Mouse (Mus musculus): ENCODE data around the gene Itga9.

Gene Itga9

DNA sequence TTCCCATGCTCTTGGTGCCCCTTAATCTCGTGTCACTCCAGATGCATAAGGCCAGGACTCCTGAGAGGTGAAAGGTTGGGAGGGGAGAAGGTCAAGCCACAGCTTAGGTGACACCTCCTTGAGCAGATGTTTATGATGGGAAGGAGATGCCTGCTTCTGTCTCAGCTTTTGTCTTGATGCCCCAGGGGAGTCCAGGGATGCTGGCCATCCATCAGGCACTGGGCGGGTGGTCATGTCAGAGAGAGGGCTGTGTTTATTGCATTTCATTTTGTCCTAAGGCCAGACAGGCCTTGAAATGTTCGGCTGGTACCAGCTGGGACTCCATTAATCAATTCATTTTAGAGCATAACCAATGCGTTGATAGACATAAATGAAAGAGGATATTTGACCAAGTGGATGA, 81.8 kb downstream of the Itga9 start:
- DNase-seq (ENCODE audit: low read depth, low spot score): no peak

- DNase-seq (ENCODE audit: low read depth, low spot score): no peak
Observed at GRCm38 (mm10) chr9:118688921-118689451, 82.5 kb downstream of the Itga9 start.

GRCm38 (mm10) chr9:118693256-118693655, 86.8 kb downstream of the Itga9 start:
- peak; percentile 47 for DNase-seq (ENCODE audit: low read depth, low spot score)

GRCm38 (mm10) chr9:118694420-118694825, 87.9 kb downstream of the Itga9 start:
- no peak for DNase-seq (ENCODE audit: low read depth, low spot score)

GRCm38 (mm10) chr9:118698191-118698590, 91.7 kb downstream of the Itga9 start:
- DNase-seq (ENCODE audit: low read depth, low spot score): no peak

GRCm38 (mm10) chr9:118699716-118700115, 93.2 kb downstream of the Itga9 start:
- no peak for DNase-seq (ENCODE audit: low read depth, low spot score)

- no peak for DNase-seq (ENCODE audit: low read depth, low spot score)
Observed at GRCm38 (mm10) chr9:118700889-118701288, 94.4 kb downstream of the Itga9 start.

DNA sequence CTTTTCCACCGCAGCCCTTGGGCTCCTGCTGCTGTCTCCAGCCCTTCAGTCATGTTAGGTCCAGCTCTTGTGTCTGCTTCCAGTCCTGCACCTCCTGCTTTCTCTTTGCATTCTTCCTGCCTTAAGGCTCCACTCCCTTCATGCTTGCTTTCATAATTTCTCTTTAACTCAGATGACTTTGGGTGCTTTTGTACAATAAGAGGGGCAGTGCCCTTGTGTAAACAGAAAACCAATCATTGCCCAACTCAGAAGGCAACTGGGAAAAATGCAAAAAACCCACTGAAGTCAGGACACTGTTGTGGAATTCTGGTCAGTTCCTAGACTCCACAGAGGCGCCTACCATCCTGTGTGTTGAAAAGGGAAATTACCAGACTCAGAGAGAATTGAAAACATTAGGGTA, 95.3 kb downstream of the Itga9 start:
- DNase-seq (ENCODE audit: low read depth, low spot score): no peak

GRCm38 (mm10) chr9:118703146-118703545, 96.7 kb downstream of the Itga9 start:
- DNase-seq (ENCODE audit: low read depth, low spot score): no peak

GRCm38 (mm10) chr9:118705381-118706074, 99.0 kb downstream of the Itga9 start:
- no peak for DNase-seq (ENCODE audit: low read depth, low spot score)

- peak; percentile 26 for DNase-seq (ENCODE audit: low read depth, low spot score)
Observed at GRCm38 (mm10) chr9:118706176-118706975, 99.9 kb downstream of the Itga9 start.

- DNase-seq (ENCODE audit: low read depth, low spot score): no peak
Observed at GRCm38 (mm10) chr9:118710625-118711024, 104.1 kb downstream of the Itga9 start.

DNA sequence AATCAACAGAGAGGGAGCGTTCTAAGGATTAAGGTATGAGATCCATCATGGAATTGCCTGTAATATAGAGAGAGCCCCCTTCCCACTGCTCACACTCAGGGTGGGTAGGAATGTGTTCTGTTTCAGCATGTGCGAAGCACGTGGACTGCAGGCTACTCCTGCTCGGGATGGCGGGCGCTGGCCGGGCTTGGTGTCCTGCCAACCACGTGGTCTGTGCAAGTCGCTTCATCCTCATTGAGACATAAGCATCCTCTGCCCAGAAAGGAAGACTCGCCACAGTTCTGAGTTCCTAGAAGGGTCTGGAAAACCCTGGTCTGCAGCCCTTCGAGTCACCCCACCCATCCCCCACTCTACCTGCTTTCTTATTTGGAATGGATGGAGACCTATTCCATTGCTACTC, 105.3 kb downstream of the Itga9 start:
- DNase-seq (ENCODE audit: low read depth, low spot score): no peak

DNA sequence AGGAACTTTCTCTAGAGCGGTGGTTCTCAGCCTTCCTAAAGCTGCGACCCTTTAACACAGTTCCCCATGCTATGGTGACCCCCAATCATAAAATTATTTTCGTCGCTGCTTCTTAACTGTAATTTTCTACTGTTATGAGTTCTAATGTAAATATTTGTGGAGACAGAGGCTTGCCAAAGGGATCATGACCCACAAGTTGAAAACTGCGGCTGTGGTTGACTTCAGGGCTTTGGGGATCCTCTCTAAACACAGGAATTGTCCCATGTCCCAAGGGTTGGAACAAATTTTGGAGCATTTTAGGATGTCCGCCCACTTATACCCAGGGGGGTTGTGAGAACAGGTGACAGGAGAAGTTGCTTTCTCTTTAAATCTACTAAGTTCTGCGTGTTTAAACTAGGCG, 107.0 kb downstream of the Itga9 start:
- no peak for DNase-seq (ENCODE audit: low read depth, low spot score)

DNA sequence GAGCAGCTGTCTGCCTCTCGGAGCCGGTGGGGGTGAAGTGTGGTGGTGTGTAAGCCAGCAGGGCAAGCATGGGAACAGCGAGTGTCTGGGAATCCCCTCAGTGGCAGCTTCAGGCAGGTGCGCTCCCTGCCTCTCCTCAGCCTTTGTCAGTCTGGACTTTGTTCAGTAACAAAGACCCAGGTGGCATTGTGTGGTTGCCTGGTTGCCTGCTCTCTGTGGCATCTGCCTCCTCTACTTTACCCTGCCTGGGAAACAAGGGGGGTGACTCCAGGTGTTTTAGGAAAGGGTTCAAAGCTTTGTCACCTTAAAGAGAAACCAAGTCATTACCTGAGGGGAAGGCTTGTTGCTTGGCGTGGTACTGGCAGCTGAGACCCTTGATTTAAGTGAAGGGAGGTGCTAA, 108.0 kb downstream of the Itga9 start:
- no peak for DNase-seq (ENCODE audit: low read depth, low spot score)

- DNase-seq (ENCODE audit: low read depth, low spot score): no peak
Observed at GRCm38 (mm10) chr9:118715971-118716628, 109.6 kb downstream of the Itga9 start.

- DNase-seq (ENCODE audit: low read depth, low spot score): no peak
Observed at GRCm38 (mm10) chr9:118717436-118717835, 110.9 kb downstream of the Itga9 start.

GRCm38 (mm10) chr9:118718511-118718910, 112.0 kb downstream of the Itga9 start:
- no peak for DNase-seq (ENCODE audit: low read depth, low spot score)

- DNase-seq (ENCODE audit: low read depth, low spot score): no peak
Observed at GRCm38 (mm10) chr9:118721056-118721455, 114.6 kb downstream of the Itga9 start.

DNA sequence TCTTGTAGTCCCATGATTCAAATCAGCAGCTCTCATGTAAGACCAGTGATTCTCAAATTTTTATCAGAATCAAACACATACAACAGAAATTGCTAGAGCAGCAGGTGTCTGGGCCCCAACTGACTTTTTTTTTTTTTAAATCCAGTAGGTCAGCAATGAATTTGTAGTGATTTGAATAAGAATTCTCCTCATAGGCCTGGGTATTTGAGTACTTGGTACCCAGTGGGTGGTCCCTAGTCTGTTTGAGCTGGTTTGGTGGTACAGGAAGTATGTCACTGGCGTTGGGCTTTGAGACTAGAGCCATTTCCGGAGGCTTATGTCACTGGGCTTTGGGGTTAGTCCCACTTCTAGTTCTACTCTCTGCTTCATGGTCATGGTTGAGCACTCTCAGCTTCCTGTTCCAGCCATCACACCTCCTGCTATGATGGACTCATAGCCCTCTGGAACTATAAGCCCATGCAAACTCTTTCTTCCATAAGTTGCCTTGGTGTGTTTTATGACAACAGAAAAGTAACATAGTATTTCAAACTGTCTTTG, 116.4 kb downstream of the Itga9 start:
- DNase-seq (ENCODE audit: low read depth, low spot score): no peak

DNA sequence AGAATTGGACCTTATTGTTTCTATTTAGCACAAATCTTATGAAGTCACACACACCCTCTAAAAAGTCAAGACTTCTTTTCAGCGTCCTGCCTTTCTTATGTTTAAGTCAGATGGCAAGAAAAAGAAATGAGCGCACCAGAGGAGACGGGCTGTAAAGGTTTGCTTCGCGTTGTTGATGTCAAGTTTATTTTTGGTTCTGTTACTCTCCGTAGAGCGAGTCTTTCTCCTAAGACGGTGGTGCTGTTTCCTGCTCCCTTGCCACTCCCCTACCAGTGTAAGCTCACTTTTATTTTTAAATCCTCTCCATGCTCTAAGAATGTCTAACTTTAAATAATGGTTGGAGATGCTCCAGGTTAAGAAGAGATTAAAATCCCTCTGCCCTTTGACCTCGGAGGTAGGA, 118.6 kb downstream of the Itga9 start:
- DNase-seq (ENCODE audit: low read depth, low spot score): no peak

DNA sequence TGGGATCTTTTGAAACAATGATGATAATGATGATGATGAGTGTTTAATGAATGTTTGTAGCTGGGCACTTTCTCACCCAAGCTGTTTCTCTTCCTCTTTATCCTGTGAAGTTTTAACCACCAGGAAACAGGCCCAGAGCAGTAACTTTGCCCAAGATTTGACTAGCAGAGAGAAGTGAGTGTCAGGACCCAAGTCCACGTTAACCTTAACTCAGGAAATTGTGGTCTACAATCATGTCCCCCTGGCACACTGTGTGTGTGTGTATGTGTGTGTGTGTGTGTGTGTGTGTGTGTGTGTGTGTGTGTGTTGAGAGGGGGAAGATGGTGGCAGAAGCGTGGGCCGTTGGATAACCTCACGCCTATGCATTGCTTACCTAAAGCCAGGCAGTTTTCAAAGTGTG, 120.1 kb downstream of the Itga9 start:
- no peak for DNase-seq (ENCODE audit: low read depth, low spot score)

All from brain, embryonic 18.5 days (tissue).